Mouse (Mus musculus): ENCODE results near the gene Bmi1. TPM values are rescaled to one million over a fixed set of nuclear protein-coding genes. Genes with fewer than 3 reads are reported as not detected.

The Bmi1 gene
- polyA plus RNA-seq, 1 experiment from 2014 or later: 10.5 TPM

GRCm38 (mm10) chr2:18680961-18681360, 4.1 kb downstream of the Bmi1 start:
- DNase-seq (ENCODE audit: low spot score) (peak; percentile 52), ATAC-seq (ENCODE audit: low FRiP score, low TSS enrichment) (no peak)
- no peak overlapping the region for H3K27ac ChIP-seq (replicated peaks)
- no peaks in the 10 kb centered on the region for H3K9me3 ChIP-seq (ENCODE audit: control insufficient read depth, low read length)
- H3K9ac ChIP-seq (ENCODE audit: low read length): no peak overlapping the region
- WGBS: 9% methylated on average over 26 of the region's 29 CpGs
- H3K27me3 ChIP-seq (ENCODE audit: control insufficient read depth, insufficient read depth, low read length): no peaks in the 10 kb centered on the region
- no peak for TF ChIP-seq EP300 (optimal IDR thresholded peaks at IDR 0.05)
- TF ChIP-seq CTCF (IDR thresholded peaks at IDR 0.05; ENCODE audit: low read depth): no peak
- H3K4me3 ChIP-seq (ENCODE audit: low read depth, low read length): peak overlapping the region; percentile 33
- H3K36me3 ChIP-seq (ENCODE audit: control insufficient read depth, insufficient read depth, low read length): peaks cover 5% of the 10 kb centered on the region; the same call in 1 of the 2 replicates
- H3K4me2 ChIP-seq (replicated peaks; ENCODE audit: low read depth): peak overlapping the region; percentile 61
- H3K4me1 ChIP-seq (replicated peaks; ENCODE audit: control insufficient read depth, insufficient read depth): peaks cover 3% of the 10 kb centered on the region

GRCm38 (mm10) chr2:18684062-18684461, 7.2 kb downstream of the Bmi1 start:
- 80% methylated on average over 5 of the region's 5 CpGs for WGBS
- ATAC-seq (ENCODE audit: low FRiP score, low TSS enrichment) (no peak), DNase-seq (ENCODE audit: low spot score) (no peak)
- peaks cover 5% of the 10 kb centered on the region; the same call in 1 of the 2 replicates for H3K36me3 ChIP-seq (ENCODE audit: control insufficient read depth, insufficient read depth, low read length)
- peaks cover 3% of the 10 kb centered on the region for H3K4me1 ChIP-seq (replicated peaks; ENCODE audit: control insufficient read depth, insufficient read depth)
- H3K4me3 ChIP-seq (ENCODE audit: low read depth, low read length): no peak overlapping the region
- no peak for TF ChIP-seq CTCF (IDR thresholded peaks at IDR 0.05; ENCODE audit: low read depth)
- TF ChIP-seq EP300 (optimal IDR thresholded peaks at IDR 0.05): no peak
- no peak overlapping the region for H3K4me2 ChIP-seq (replicated peaks; ENCODE audit: low read depth)
- H3K9me3 ChIP-seq (ENCODE audit: control insufficient read depth, low read length): no peaks in the 10 kb centered on the region
- no peak overlapping the region for H3K9ac ChIP-seq (ENCODE audit: low read length)
- H3K27me3 ChIP-seq (ENCODE audit: control insufficient read depth, insufficient read depth, low read length): peaks cover 3% of the 10 kb centered on the region; the same call in 1 of the 2 replicates
- H3K27ac ChIP-seq (replicated peaks): no peak overlapping the region

GRCm38 (mm10) chr2:18686386-18686785, 9.6 kb downstream of the Bmi1 start:
- 86% methylated on average over 6 of the region's 6 CpGs for WGBS
- ATAC-seq (ENCODE audit: low FRiP score, low TSS enrichment) (no peak), DNase-seq (ENCODE audit: low spot score) (no peak)
- Histone ChIP-seq H3K4me2 (replicated peaks; ENCODE audit: low read depth) (no peak overlapping the region), H3K27ac (replicated peaks) (no peak overlapping the region), H3K4me3 (ENCODE audit: low read depth, low read length) (no peak overlapping the region), H3K27me3 (ENCODE audit: control insufficient read depth, insufficient read depth, low read length) (peaks cover 10% of the 10 kb centered on the region; the same call in 1 of the 2 replicates), H3K36me3 (ENCODE audit: control insufficient read depth, insufficient read depth, low read length) (peaks cover 5% of the 10 kb centered on the region; the same call in 1 of the 2 replicates), H3K9ac (ENCODE audit: low read length) (no peak overlapping the region), H3K9me3 (ENCODE audit: control insufficient read depth, low read length) (no peaks in the 10 kb centered on the region), H3K4me1 (replicated peaks; ENCODE audit: control insufficient read depth, insufficient read depth) (peaks cover 5% of the 10 kb centered on the region)
- no peak for TF ChIP-seq CTCF (IDR thresholded peaks at IDR 0.05; ENCODE audit: low read depth)
- no peak for TF ChIP-seq EP300 (optimal IDR thresholded peaks at IDR 0.05)

- no peak overlapping the region for H3K27ac ChIP-seq (replicated peaks)
- no peak for ATAC-seq (ENCODE audit: low FRiP score, low TSS enrichment)
- H3K9ac ChIP-seq (ENCODE audit: low read length): no peak overlapping the region
- DNase-seq (ENCODE audit: low spot score): no peak
- no peaks in the 10 kb centered on the region for H3K9me3 ChIP-seq (ENCODE audit: control insufficient read depth, low read length)
- peaks cover 10% of the 10 kb centered on the region; the same call in 1 of the 2 replicates for H3K27me3 ChIP-seq (ENCODE audit: control insufficient read depth, insufficient read depth, low read length)
- no peak overlapping the region for H3K4me2 ChIP-seq (replicated peaks; ENCODE audit: low read depth)
- TF ChIP-seq CTCF (IDR thresholded peaks at IDR 0.05; ENCODE audit: low read depth): no peak
- TF ChIP-seq EP300 (optimal IDR thresholded peaks at IDR 0.05): no peak
- H3K36me3 ChIP-seq (ENCODE audit: control insufficient read depth, insufficient read depth, low read length): peaks cover 5% of the 10 kb centered on the region; the same call in 1 of the 2 replicates
- 91% methylated on average over 8 of the region's 8 CpGs for WGBS
- peaks cover 5% of the 10 kb centered on the region for H3K4me1 ChIP-seq (replicated peaks; ENCODE audit: control insufficient read depth, insufficient read depth)
- H3K4me3 ChIP-seq (ENCODE audit: low read depth, low read length): no peak overlapping the region
Observed at GRCm38 (mm10) chr2:18686826-18687519, 10.2 kb downstream of the Bmi1 start.

DNA sequence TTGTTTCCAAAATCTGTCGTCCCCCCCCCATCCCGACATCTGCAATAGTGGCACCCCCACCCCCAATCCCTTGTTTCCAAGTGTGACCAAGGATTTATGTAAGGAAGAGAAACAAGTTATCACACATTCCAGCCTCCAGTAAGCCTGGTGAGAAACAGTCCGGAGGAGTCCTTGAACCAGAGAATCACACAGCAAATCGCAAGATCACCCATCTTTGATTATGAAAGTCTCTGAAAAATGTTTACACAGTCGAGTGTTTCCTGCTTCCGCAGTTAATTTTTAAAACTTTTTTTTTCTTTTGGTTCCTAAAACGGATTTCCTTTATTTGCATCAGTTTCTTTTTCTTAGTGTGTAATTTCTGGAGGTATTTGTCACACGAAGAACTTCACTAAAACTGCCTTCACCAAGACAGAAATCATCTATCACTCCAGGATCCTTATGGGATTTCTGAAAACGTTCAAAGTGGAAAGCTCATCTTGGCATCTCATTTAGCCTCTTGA, 10.9 kb downstream of the Bmi1 start:
- Histone ChIP-seq H3K4me3 (ENCODE audit: low read depth, low read length) (no peak overlapping the region), H3K4me2 (replicated peaks; ENCODE audit: low read depth) (no peak overlapping the region), H3K36me3 (ENCODE audit: control insufficient read depth, insufficient read depth, low read length) (peaks cover 5% of the 10 kb centered on the region; the same call in 1 of the 2 replicates), H3K9me3 (ENCODE audit: control insufficient read depth, low read length) (no peaks in the 10 kb centered on the region), H3K27ac (replicated peaks) (no peak overlapping the region), H3K9ac (ENCODE audit: low read length) (no peak overlapping the region), H3K27me3 (ENCODE audit: control insufficient read depth, insufficient read depth, low read length) (peaks cover 12% of the 10 kb centered on the region; the same call in 1 of the 2 replicates), H3K4me1 (replicated peaks; ENCODE audit: control insufficient read depth, insufficient read depth) (peaks cover 5% of the 10 kb centered on the region)
- TF ChIP-seq CTCF (IDR thresholded peaks at IDR 0.05; ENCODE audit: low read depth) (no peak), EP300 (optimal IDR thresholded peaks at IDR 0.05) (no peak)
- WGBS: 29% methylated on average over 9 of the region's 9 CpGs
- ATAC-seq (ENCODE audit: low FRiP score, low TSS enrichment) (no peak), DNase-seq (ENCODE audit: low spot score) (no peak)

DNA sequence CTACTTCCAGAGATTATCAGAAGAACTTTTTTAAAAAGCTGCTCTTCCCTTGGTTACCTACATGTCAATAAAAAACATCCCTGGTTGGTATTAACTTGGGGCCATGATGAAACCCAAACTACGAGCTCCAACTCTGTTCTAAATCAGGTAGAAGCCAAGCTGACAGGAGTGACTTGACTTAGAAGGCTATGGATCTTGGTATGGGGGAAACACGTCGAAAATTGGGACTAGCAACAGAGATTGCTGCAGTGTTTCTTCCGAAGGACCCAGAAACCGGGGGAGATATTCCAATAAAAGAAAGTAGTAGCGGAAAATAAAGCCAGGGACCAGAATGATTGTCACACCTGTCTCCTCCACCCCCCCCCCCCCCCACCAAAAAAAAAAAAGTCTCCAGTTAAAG, 11.5 kb downstream of the Bmi1 start:
- DNase-seq (ENCODE audit: low spot score): no peak
- no peak for TF ChIP-seq CTCF (IDR thresholded peaks at IDR 0.05; ENCODE audit: low read depth)
- no peak for TF ChIP-seq EP300 (optimal IDR thresholded peaks at IDR 0.05)
- H3K4me2 ChIP-seq (replicated peaks; ENCODE audit: low read depth): peak overlapping the region; percentile 64; the same call in 1 of the 2 replicates
- no peak overlapping the region for H3K9ac ChIP-seq (ENCODE audit: low read length)
- H3K27ac ChIP-seq (replicated peaks): no peak overlapping the region
- H3K9me3 ChIP-seq (ENCODE audit: control insufficient read depth, low read length): no peaks in the 10 kb centered on the region
- no peak for ATAC-seq (ENCODE audit: low FRiP score, low TSS enrichment)
- H3K36me3 ChIP-seq (ENCODE audit: control insufficient read depth, insufficient read depth, low read length): peaks cover 5% of the 10 kb centered on the region; the same call in 1 of the 2 replicates
- peak overlapping the region; percentile 51 for H3K4me3 ChIP-seq (ENCODE audit: low read depth, low read length)
- 26% methylated on average over 6 of the region's 6 CpGs for WGBS
- peaks cover 5% of the 10 kb centered on the region for H3K4me1 ChIP-seq (replicated peaks; ENCODE audit: control insufficient read depth, insufficient read depth)
- H3K27me3 ChIP-seq (ENCODE audit: control insufficient read depth, insufficient read depth, low read length): peaks cover 12% of the 10 kb centered on the region; the same call in 1 of the 2 replicates
